ENCODE assay signal across 17 mouse cellular contexts in the genomic region with DNA sequence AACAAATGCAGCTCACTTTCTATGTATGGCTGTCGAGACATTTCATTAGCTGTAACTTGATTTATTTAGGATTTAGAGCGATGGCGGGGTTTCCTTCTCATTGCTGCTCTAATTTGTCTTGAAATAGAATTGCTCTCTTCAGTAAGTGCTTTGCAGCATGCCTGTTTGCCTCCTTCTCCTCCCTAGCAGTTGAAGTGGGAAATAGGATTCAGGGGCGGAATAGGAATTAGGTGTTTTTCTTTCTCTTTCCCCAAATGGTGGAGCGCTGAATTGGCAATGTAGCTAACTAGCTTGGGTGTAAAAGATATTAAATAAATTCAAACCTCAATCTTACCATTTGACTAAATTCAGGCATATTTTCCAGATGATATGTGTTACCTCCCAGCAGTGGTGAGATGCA. TPM values are rescaled to one million over a fixed set of nuclear protein-coding genes. Genes with fewer than 3 reads are reported as not detected.
DNase-seq lines count a peak whose midpoint lies in the region; ATAC-seq lines count a peak whose summit lies in the region.
"Had no signal": no experiment of that assay in that cellular context is flagged by ENCODE, and none has a peak within 500 bp of the region (broad histone marks: within the 10 kb centered on the region; RNA-seq: fewer than 3 reads in every experiment).

No protein-coding gene starts in this region.

- 90% methylated on average over 5 of the region's 5 CpGs for WGBS in heart, embryonic 12.5 days

- no peak overlapping the region for H3K4me2 ChIP-seq in heart, embryonic 12.5 days

- H3K36me3 ChIP-seq in heart, embryonic 12.5 days, result no peaks in the 10 kb centered on the region
- H3K36me3 ChIP-seq: embryonic facial prominence, embryonic 10.5 days had no signal

- no peaks in the 10 kb centered on the region for H3K27me3 ChIP-seq in heart, embryonic 12.5 days (replicated peaks)

- no peaks in the 10 kb centered on the region for H3K9me3 ChIP-seq in heart, embryonic 12.5 days (replicated peaks)
- H3K9me3 ChIP-seq: embryonic facial prominence, embryonic 10.5 days had no signal

- no peak for ATAC-seq in heart, embryonic 12.5 days (ENCODE audit: insufficient number of reproducible peaks, low FRiP score)
- ATAC-seq: forebrain, embryonic 16.5 days; inflammation-experienced regulatory T-cells, adult 6 months had no signal

- H3K9ac ChIP-seq in heart, embryonic 12.5 days, result no peak overlapping the region

- DNase-seq in heart, adult 9 months (ENCODE audit: low spot score in 2 of 2), result no peak
- peak; percentile 15 for DNase-seq in layer of hippocampus, adult 9-11 months
- DNase-seq in layer of hippocampus, postnatal 36 days, result no peak
- DNase-seq in right cerebral cortex, adult 2 months (ENCODE audit: low spot score in 2 of 2), result peak; percentile 23 to 47
- no peak for DNase-seq in right cerebral cortex, postnatal 25 days
- DNase-seq in Muller cell, postnatal 12 days (ENCODE audit: inconsistent ontology term), result no peak
- DNase-seq: cerebellum, adult 11-12 months; cerebellum, postnatal 36 days; gastrocnemius, postnatal 25 days; right cerebral cortex, postnatal 4 days had no signal

- peaks cover 68% of the 10 kb centered on the region for H3K4me1 ChIP-seq in heart, embryonic 12.5 days (replicated peaks)
- H3K4me1 ChIP-seq: embryonic facial prominence, embryonic 10.5 days had no signal

- peak overlapping the region; percentile 29; the same call in 1 of the 2 replicates for H3K27ac ChIP-seq in heart, embryonic 12.5 days (ENCODE audit: poor library complexity, severe bottlenecking)
- H3K27ac ChIP-seq: embryonic facial prominence, embryonic 10.5 days had no signal

- no peak overlapping the region for H3K4me3 ChIP-seq in heart, embryonic 12.5 days
- H3K4me3 ChIP-seq: embryonic facial prominence, embryonic 10.5 days; erythroblast, embryonic 14.5 days had no signal

RNA-seq across cellular contexts. Expression of a gene that starts 32.2 kb away (rescaled TPM):
- 217 and 222 TPM in 2 replicates for polyA plus RNA-seq in heart, embryonic 12.5 days (2016; fragmentation: Nextera tagmentation; extraction: Ambion mirVana)
- 10 to 100 TPM; 24.1 to 25.2 TPM for total RNA-seq in layer of hippocampus, postnatal 36 days (2021)
- total RNA-seq: liver, adult 2 months; megakaryocyte progenitor cell, adult 5-6 weeks had no signal
- polyA plus RNA-seq: erythroblast, embryonic 14.5 days; liver, adult 2 months had no signal

Comparison
In these comparisons a context has a peak if more than half of its experiments do, and no peak if none do; other contexts are left out.
1. DNase-seq: peak in layer of hippocampus, adult 9-11 months (single experiment) and right cerebral cortex, adult 2 months (2 of 2); none in heart, adult 9 months (0 of 2), layer of hippocampus, postnatal 36 days (0 of 2), right cerebral cortex, postnatal 25 days (single experiment) and Muller cell, postnatal 12 days (single experiment).